Mouse (Mus musculus) embryo, embryonic 10.5 days (tissue): ENCODE measurements around the gene Fam71b.

Experiments used
- DNase-seq: peaks from one replicate; pipeline ENCODE4 v3.0.0-alpha.2; 2015; ENCODE audit warnings: low spot score

Fam71b gene

GRCm38 (mm10) chr11:46396167-46396859, at the start of gene Fam71b:
Gene Fam71b (plus strand): TSS chr11:46396559.
- DNase-seq = no peak

GRCm38 (mm10) chr11:46347756-46348155, 48.6 kb upstream of the Fam71b start:
- DNase-seq = no peak

GRCm38 (mm10) chr11:46348416-46348815, 47.9 kb upstream of the Fam71b start:
- no peak for DNase-seq

GRCm38 (mm10) chr11:46349681-46350410, 46.5 kb upstream of the Fam71b start:
- DNase-seq = peak; percentile 63

GRCm38 (mm10) chr11:46358369-46358768, 38.0 kb upstream of the Fam71b start:
- no peak for DNase-seq

- peak; percentile 58 for DNase-seq
These were observed 35.2 kb upstream of the Fam71b start for GRCm38 (mm10) chr11:46360991-46361665.

GRCm38 (mm10) chr11:46362061-46363022, 34.0 kb upstream of the Fam71b start:
- no peak for DNase-seq

GRCm38 (mm10) chr11:46363864-46364263, 32.5 kb upstream of the Fam71b start:
- DNase-seq = no peak

GRCm38 (mm10) chr11:46365744-46366143, 30.6 kb upstream of the Fam71b start:
- no peak for DNase-seq

- no peak for DNase-seq
These were observed 30.0 kb upstream of the Fam71b start for GRCm38 (mm10) chr11:46366357-46366756.

- DNase-seq = no peak
These were observed 25.9 kb upstream of the Fam71b start for GRCm38 (mm10) chr11:46370457-46370856.

- DNase-seq = no peak
These were observed 25.1 kb upstream of the Fam71b start for GRCm38 (mm10) chr11:46371250-46371649.

- no peak for DNase-seq
These were observed 23.9 kb upstream of the Fam71b start for GRCm38 (mm10) chr11:46372331-46372953.

- DNase-seq = no peak
These were observed 23.0 kb upstream of the Fam71b start for GRCm38 (mm10) chr11:46373071-46374030.

GRCm38 (mm10) chr11:46375015-46375414, 21.3 kb upstream of the Fam71b start:
- no peak for DNase-seq

GRCm38 (mm10) chr11:46377316-46377715, 19.0 kb upstream of the Fam71b start:
- DNase-seq = no peak

GRCm38 (mm10) chr11:46377819-46378782, 18.3 kb upstream of the Fam71b start:
- DNase-seq = no peak

- DNase-seq = no peak
These were observed 16.2 kb upstream of the Fam71b start for GRCm38 (mm10) chr11:46380097-46380675.

- no peak for DNase-seq
These were observed 13.9 kb upstream of the Fam71b start for GRCm38 (mm10) chr11:46382466-46382865.
